Mouse (Mus musculus) liver, embryonic 15.5 days (tissue): ENCODE measurements around the gene Zdhhc1. TPM values are rescaled to one million over a fixed set of nuclear protein-coding genes. Genes with fewer than 3 reads are reported as not detected.

Experiments used
- ATAC-seq: fragments of 200-750 bp; cut with Nextera tagmentation; 2 replicates; pipeline ENCODE4 v1.8.0; 2017; ENCODE audit warnings: moderate number of reproducible peaks, mild to moderate bottlenecking, moderate library complexity; ENCODE audit not compliant: insufficient read depth
- H3K27ac ChIP-seq: fragments of 300-500 bp; sonication (generic); replicated peaks from 2 replicates; pipeline ENCODE4 v1.5.1; 2015; ENCODE audit warnings: mild to moderate bottlenecking, inconsistent platforms
- H3K27me3 ChIP-seq: fragments of 300-500 bp; sonication (generic); 2 replicates; pipeline ENCODE4 v1.6.1; 2015; ENCODE audit warnings: mild to moderate bottlenecking, inconsistent platforms
- H3K36me3 ChIP-seq: fragments of 300-500 bp; sonication (generic); replicated peaks from 2 replicates; pipeline ENCODE4 v1.6.1; 2015; ENCODE audit warnings: moderate library complexity, mild to moderate bottlenecking, inconsistent platforms
- H3K4me1 ChIP-seq: fragments of 300-500 bp; sonication (generic); replicated peaks from 2 replicates; pipeline ENCODE4 v1.6.1; 2015; ENCODE audit warnings: inconsistent platforms
- H3K4me2 ChIP-seq: fragments of 300-500 bp; sonication (generic); 2 replicates; pipeline ENCODE4 v1.6.1; 2015; ENCODE audit warnings: moderate library complexity, mild to moderate bottlenecking, inconsistent platforms
- H3K4me3 ChIP-seq: fragments of 300-500 bp; sonication (generic); replicated peaks from 2 replicates; pipeline ENCODE4 v1.5.1; 2015; ENCODE audit warnings: mild to moderate bottlenecking, inconsistent platforms
- H3K9ac ChIP-seq: fragments of 300-500 bp; sonication (generic); 2 replicates; pipeline ENCODE4 v1.6.1; 2015; ENCODE audit warnings: moderate library complexity, mild to moderate bottlenecking, inconsistent platforms
- H3K9me3 ChIP-seq: fragments of 300-500 bp; sonication (generic); replicated peaks from 2 replicates; pipeline ENCODE4 v1.6.1; 2016; ENCODE audit warnings: inconsistent platforms
- WGBS: fragments of 180-500 bp; shearing (Covaris S2); methylation state at CpG from one replicate; pipeline ENCODE4 v1.1.7; 2015; ENCODE audit warnings: mixed read lengths; ENCODE audit not compliant: insufficient replicate concordance; 5-methylcytosine and 5-hydroxymethylcytosine counted together
- polyA plus RNA-seq: library from polyadenylated mRNA; unstranded; fragments of >200 nt; fragmentation: Nextera tagmentation; extraction: Ambion mirVana; gene quantifications from 2 replicates; pipeline ENCODE4 v1.2.1, GENCODE M21; 2015

The Zdhhc1 gene
- polyA plus RNA-seq, 1 experiment from 2014 or later = 1.9 TPM

- Histone ChIP-seq H3K4me2 (no peak overlapping the region), H3K9me3 (no peaks in the 10 kb centered on the region), H3K36me3 (no peaks in the 10 kb centered on the region), H3K4me1 (peaks cover 29% of the 10 kb centered on the region), H3K27me3 (peaks cover 27% of the 10 kb centered on the region), H3K4me3 (no peak overlapping the region), H3K27ac (no peak overlapping the region), H3K9ac (no peak overlapping the region)
- 52% methylated on average over 5 of the region's 5 CpGs for WGBS
- no peak for ATAC-seq
Measured at GRCm38 (mm10) chr8:105454088-105454487, 42.6 kb downstream of the Zdhhc1 start.

- ATAC-seq = no peak
- Histone ChIP-seq H3K9ac (no peak overlapping the region), H3K4me3 (no peak overlapping the region), H3K27me3 (peaks cover 23% of the 10 kb centered on the region), H3K9me3 (no peaks in the 10 kb centered on the region), H3K36me3 (no peaks in the 10 kb centered on the region), H3K4me2 (no peak overlapping the region), H3K27ac (0 out of 2 replicates have a peak overlapping the region, but pooled peaks have one; percentile 1), H3K4me1 (peaks cover 37% of the 10 kb centered on the region)
- 41% methylated on average over 5 of the region's 5 CpGs for WGBS
Measured at GRCm38 (mm10) chr8:105453296-105453695, 43.4 kb downstream of the Zdhhc1 start.

GRCm38 (mm10) chr8:105451903-105452603 is 44.6 kb downstream of the Zdhhc1 start:
- H3K27me3 ChIP-seq = peaks cover 14% of the 10 kb centered on the region
- H3K36me3 ChIP-seq = no peaks in the 10 kb centered on the region
- no peak overlapping the region for H3K27ac ChIP-seq
- no peak overlapping the region for H3K4me3 ChIP-seq
- no peak for ATAC-seq
- peaks cover 44% of the 10 kb centered on the region for H3K4me1 ChIP-seq
- 62% methylated on average over 15 of the region's 15 CpGs for WGBS
- H3K4me2 ChIP-seq = no peak overlapping the region
- H3K9ac ChIP-seq = no peak overlapping the region
- no peaks in the 10 kb centered on the region for H3K9me3 ChIP-seq

DNA sequence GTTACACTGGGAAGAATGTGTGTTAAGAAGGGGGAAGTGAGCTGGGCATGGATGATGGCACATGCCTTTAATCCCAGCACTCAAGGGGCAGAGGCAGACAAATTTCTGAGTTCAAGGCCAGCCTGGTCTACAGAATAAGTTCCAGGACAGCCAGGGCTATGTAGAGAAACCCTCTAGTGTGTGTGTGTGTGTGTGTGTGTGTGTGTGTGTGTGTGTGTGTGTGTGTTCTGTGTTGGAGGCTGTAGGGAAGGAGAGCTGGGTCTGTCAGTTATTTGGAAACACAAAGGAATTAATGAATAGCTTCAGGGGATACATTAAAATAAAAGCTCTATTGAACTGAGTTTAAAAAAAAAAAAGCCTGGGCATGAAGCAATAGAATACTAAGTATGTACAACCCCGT is 45.7 kb downstream of the Zdhhc1 start:
- Histone ChIP-seq H3K27me3 (peaks cover 14% of the 10 kb centered on the region), H3K4me2 (no peak overlapping the region), H3K9ac (no peak overlapping the region), H3K9me3 (no peaks in the 10 kb centered on the region), H3K4me3 (no peak overlapping the region), H3K36me3 (no peaks in the 10 kb centered on the region), H3K27ac (no peak overlapping the region), H3K4me1 (peaks cover 50% of the 10 kb centered on the region)
- 65% methylated on average over 1 of the region's 1 CpGs for WGBS
- no peak for ATAC-seq

DNA sequence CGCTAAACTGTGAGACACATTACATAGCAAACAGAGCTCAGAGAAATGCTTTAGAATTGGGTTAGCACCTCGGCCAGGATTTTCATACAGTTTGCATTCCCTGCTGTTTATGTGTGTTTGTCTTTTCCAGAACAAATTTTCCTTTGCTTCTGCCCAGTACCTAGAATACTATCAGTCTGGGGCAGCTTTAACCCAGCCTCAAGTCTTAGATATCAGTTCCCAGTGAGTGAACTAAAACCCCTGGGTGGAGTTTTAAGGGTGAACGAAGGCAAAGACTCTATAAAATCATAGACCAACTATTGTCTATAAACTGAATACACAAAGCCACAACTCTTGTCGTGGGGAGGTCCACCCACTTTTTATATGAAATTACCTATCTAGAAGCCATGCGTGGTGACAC is 48.1 kb downstream of the Zdhhc1 start:
- H3K27me3 ChIP-seq = peaks cover 14% of the 10 kb centered on the region
- 0 out of 2 replicates have a peak overlapping the region, but pooled peaks have one; percentile 14 for H3K4me3 ChIP-seq
- ATAC-seq = peak; percentile 99
- H3K9me3 ChIP-seq = no peaks in the 10 kb centered on the region
- peak overlapping the region; percentile 86 for H3K27ac ChIP-seq
- WGBS = 32% methylated on average over 5 of the region's 5 CpGs
- H3K4me2 ChIP-seq = peak overlapping the region; percentile 62
- H3K36me3 ChIP-seq = no peaks in the 10 kb centered on the region
- peaks cover 58% of the 10 kb centered on the region for H3K4me1 ChIP-seq
- peak overlapping the region; percentile 10 for H3K9ac ChIP-seq

DNA sequence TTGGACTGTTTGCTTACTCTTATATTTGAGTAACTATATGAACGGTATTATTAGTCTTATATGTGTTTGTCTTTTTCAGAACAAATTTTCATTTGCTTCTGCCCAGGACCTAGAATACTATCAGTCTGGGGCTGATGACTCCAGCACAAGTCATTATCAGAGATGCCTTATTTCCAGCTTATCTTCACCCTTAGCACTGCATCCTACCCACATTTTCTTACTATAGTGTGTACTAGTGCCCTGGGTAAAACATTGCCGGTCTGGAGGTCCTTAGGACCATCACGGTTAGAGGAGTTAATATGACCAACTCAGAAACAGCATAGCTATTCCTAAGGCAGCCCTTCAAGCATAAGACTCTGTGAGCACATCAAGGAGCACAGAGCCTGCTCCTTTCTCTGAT is 48.5 kb downstream of the Zdhhc1 start:
- peak; percentile 99 for ATAC-seq

DNA sequence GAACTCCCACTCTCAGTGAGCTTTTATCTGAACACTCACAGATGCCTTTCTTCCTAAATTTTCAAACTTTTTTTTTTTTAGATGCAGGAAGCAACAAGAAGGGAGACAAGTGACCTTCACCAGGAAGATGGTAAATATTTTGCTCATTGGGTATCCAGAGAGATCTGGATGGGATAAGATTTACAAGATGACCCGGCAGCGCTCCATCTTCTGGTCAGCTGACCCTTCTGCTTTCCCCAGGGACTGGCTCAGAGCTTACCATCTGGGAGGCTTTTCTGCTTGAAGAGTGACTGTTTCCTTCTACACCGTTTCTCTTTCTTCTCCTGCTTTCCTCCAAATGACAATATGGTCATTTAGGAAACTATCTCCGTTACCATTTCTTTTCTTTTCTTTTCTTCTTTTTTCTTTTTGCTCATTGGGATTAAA is 50.6 kb downstream of the Zdhhc1 start:
- H3K4me2 ChIP-seq = no peak overlapping the region
- ATAC-seq = no peak
- H3K4me3 ChIP-seq = no peak overlapping the region
- no peaks in the 10 kb centered on the region for H3K9me3 ChIP-seq
- no peaks in the 10 kb centered on the region for H3K36me3 ChIP-seq
- peak overlapping the region; percentile 34 for H3K27ac ChIP-seq
- H3K4me1 ChIP-seq = peaks cover 56% of the 10 kb centered on the region
- WGBS = 52% methylated on average over 4 of the region's 4 CpGs
- H3K9ac ChIP-seq = no peak overlapping the region
- H3K27me3 ChIP-seq = peaks cover 18% of the 10 kb centered on the region

More for the DNA sequence above, 48.5 kb downstream of the Zdhhc1 start:
- H3K36me3 ChIP-seq = no peaks in the 10 kb centered on the region
- H3K4me3 ChIP-seq = 0 out of 2 replicates have a peak overlapping the region, but pooled peaks have one; percentile 14
- peaks cover 14% of the 10 kb centered on the region for H3K27me3 ChIP-seq
- no peaks in the 10 kb centered on the region for H3K9me3 ChIP-seq
- peak overlapping the region; percentile 62 for H3K4me2 ChIP-seq
- peaks cover 58% of the 10 kb centered on the region for H3K4me1 ChIP-seq
- peak overlapping the region; percentile 86 for H3K27ac ChIP-seq
- peak overlapping the region; percentile 10 for H3K9ac ChIP-seq
- 24% methylated on average over 3 of the region's 3 CpGs for WGBS

GRCm38 (mm10) chr8:105445296-105446126 is 51.2 kb downstream of the Zdhhc1 start:
- Histone ChIP-seq H3K27me3 (peaks cover 22% of the 10 kb centered on the region), H3K4me2 (no peak overlapping the region), H3K4me3 (no peak overlapping the region), H3K9me3 (no peaks in the 10 kb centered on the region), H3K9ac (no peak overlapping the region), H3K4me1 (peaks cover 55% of the 10 kb centered on the region), H3K27ac (peak overlapping the region; percentile 34), H3K36me3 (no peaks in the 10 kb centered on the region)
- ATAC-seq = no peak
- WGBS = 36% methylated on average over 11 of the region's 11 CpGs

DNA sequence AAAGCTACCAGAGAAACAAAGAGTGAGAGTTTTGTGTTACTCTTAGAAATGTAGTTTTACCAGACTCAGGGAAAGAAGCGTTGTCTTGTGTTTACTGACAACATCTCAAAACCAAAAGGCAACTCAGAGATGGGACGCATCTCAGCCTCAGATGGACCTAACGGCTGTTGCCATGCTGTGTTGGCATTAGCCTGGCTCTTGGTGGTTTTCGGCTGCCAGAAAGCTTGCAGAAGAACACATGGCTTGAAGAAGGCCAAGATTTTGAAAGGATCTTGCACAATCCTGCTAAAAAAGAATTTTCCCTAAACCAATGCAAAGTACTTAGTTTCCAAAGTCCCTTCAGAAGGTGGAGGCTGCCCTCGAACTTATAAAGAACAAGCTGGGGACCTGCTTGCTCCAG is 54.0 kb downstream of the Zdhhc1 start:
- Histone ChIP-seq H3K4me2 (no peak overlapping the region), H3K27ac (no peak overlapping the region), H3K36me3 (no peaks in the 10 kb centered on the region), H3K27me3 (peaks cover 41% of the 10 kb centered on the region), H3K4me3 (no peak overlapping the region), H3K4me1 (peaks cover 32% of the 10 kb centered on the region), H3K9ac (no peak overlapping the region), H3K9me3 (no peaks in the 10 kb centered on the region)
- WGBS = 76% methylated on average over 5 of the region's 5 CpGs
- ATAC-seq = no peak

DNA sequence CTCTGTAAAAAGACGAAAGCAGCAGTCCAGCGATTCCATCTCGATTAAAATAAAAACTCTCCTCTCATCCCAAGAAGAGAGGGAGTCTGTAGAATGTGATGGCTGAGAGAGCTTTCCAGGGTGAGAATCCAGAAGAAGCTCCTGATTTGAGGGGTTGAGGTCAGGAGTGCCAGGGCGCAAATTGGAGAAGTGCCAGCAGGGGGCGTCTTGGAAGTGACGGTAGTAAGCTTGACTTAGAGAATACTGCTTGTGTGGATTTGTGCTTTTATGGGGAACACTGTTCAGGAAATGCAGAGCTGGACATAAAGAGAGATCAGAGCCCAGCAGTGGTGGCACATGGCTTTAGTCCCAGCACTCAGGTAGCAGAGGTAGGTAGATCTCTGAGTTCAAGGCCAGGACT is 55.3 kb downstream of the Zdhhc1 start:
- WGBS = 6% methylated on average over 6 of the region's 6 CpGs
- Histone ChIP-seq H3K9ac (no peak overlapping the region), H3K36me3 (no peaks in the 10 kb centered on the region), H3K4me1 (peaks cover 22% of the 10 kb centered on the region), H3K27me3 (peaks cover 51% of the 10 kb centered on the region), H3K4me3 (no peak overlapping the region), H3K9me3 (no peaks in the 10 kb centered on the region), H3K27ac (no peak overlapping the region), H3K4me2 (no peak overlapping the region)
- ATAC-seq = no peak

- H3K4me1 ChIP-seq = peaks cover 3% of the 10 kb centered on the region
- H3K27me3 ChIP-seq = peaks cover 65% of the 10 kb centered on the region
- no peak overlapping the region for H3K4me2 ChIP-seq
- H3K36me3 ChIP-seq = no peaks in the 10 kb centered on the region
- no peak overlapping the region for H3K4me3 ChIP-seq
- H3K27ac ChIP-seq = no peak overlapping the region
- WGBS = 45% methylated on average over 5 of the region's 5 CpGs
- ATAC-seq = no peak
- no peaks in the 10 kb centered on the region for H3K9me3 ChIP-seq
- H3K9ac ChIP-seq = no peak overlapping the region
Measured at GRCm38 (mm10) chr8:105438865-105439264, 57.8 kb downstream of the Zdhhc1 start.
